Mouse (Mus musculus): ENCODE results near the gene Olfr554.

DNA sequence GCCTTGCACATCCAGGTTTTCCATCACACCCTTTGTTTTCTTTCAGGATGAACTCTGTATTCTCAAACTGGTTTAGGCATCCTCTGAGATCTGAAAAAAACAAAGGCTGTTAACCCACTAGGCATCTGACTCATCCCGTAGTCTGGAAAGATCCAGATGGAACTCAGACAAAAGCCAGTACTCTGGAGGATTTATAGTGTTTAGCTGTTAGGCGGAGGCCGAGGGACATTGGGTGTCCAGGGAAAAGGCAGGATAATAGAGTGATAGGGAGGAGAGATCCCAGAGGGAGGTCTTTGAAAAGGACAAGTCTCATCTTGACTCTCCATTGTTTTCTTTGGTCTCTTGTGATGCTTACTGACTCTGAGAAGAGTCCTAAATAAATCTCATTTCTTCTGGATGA, 26.4 kb downstream of the Olfr554 start, which contains the start of gene Olfr556:
- TF ChIP-seq CTCF (IDR thresholded peaks at IDR 0.05; ENCODE audit: control insufficient read depth, insufficient read depth, insufficient read length) (no peak), USF1 (IDR thresholded peaks at IDR 0.05; ENCODE audit: low read depth) (no peak), CEBPB (IDR thresholded peaks at IDR 0.05; ENCODE audit: low read depth) (no peak), MYOG (IDR thresholded peaks at IDR 0.05; ENCODE audit: control insufficient read depth, extremely low read depth, insufficient read length) (no peak), MYOD1 (IDR thresholded peaks at IDR 0.05; ENCODE audit: control insufficient read depth, insufficient read length, low read depth) (no peak), MAX (IDR thresholded peaks at IDR 0.05) (no peak), FOSL1 (IDR thresholded peaks at IDR 0.05; ENCODE audit: insufficient read depth, low read length, poor library complexity, severe bottlenecking) (no peak)
